Mouse (Mus musculus) hindbrain, embryonic 14.5 days (tissue): Measurements from ENCODE around the gene Acsf2. TPM values are rescaled to one million over a fixed set of nuclear protein-coding genes. Genes with fewer than 3 reads are reported as not detected.
A peak's percentile ranks its signal among the peaks of the same experiment; 100 is the strongest.

Experiments used
- ATAC-seq: fragments of 200-750 bp; cut with Nextera tagmentation; 2 replicates; pipeline ENCODE4 v1.8.0; 2017; ENCODE audit warnings: moderate number of reproducible peaks, mild to moderate bottlenecking, moderate TSS enrichment, moderate library complexity; ENCODE audit not compliant: low FRiP score
- DNase-seq: peaks from one replicate; pipeline ENCODE4 v3.0.0-alpha.2; 2015; ENCODE audit warnings: low spot score
- H3K27ac ChIP-seq: fragments of 300-500 bp; sonication (generic); 2 replicates; pipeline ENCODE4 v1.5.1; 2014; ENCODE audit warnings: mild to moderate bottlenecking, moderate library complexity
- H3K27me3 ChIP-seq: fragments of 300-500 bp; sonication (generic); 2 replicates; pipeline ENCODE4 v1.6.1; 2014; ENCODE audit warnings: mild to moderate bottlenecking, low read length, mixed read lengths; ENCODE audit not compliant: control insufficient read depth, insufficient read depth
- H3K36me3 ChIP-seq: fragments of 300-500 bp; sonication (generic); replicated peaks from 2 replicates; pipeline ENCODE4 v1.6.1; 2014; ENCODE audit not compliant: control insufficient read depth, insufficient read depth
- H3K4me1 ChIP-seq: fragments of 300-500 bp; sonication (generic); replicated peaks from 2 replicates; pipeline ENCODE4 v1.6.1; 2014; ENCODE audit warnings: antibody characterized with exemption, low read length, mixed read lengths; ENCODE audit not compliant: control insufficient read depth, insufficient read depth
- H3K4me2 ChIP-seq: fragments of 300-500 bp; sonication (generic); replicated peaks from 2 replicates; pipeline ENCODE4 v1.6.1; 2014; ENCODE audit warnings: mild to moderate bottlenecking, moderate library complexity
- H3K4me3 ChIP-seq: fragments of 300-500 bp; sonication (generic); replicated peaks from 2 replicates; pipeline ENCODE4 v1.5.1; 2014; ENCODE audit warnings: mild to moderate bottlenecking, low read length
- H3K9ac ChIP-seq: fragments of 300-500 bp; sonication (generic); 2 replicates; pipeline ENCODE4 v1.6.1; 2014
- H3K9me3 ChIP-seq: fragments of 300-500 bp; sonication (generic); 2 replicates; pipeline ENCODE4 v1.6.1; 2016; ENCODE audit warnings: low read length; ENCODE audit not compliant: control insufficient read depth
- WGBS: fragments of 180-500 bp; shearing (Covaris S2); extraction: QIAGEN DNeasy Blood & Tissue Kit; methylation state at CpG from one replicate; pipeline ENCODE4 v1.1.7; 2014; 5-methylcytosine and 5-hydroxymethylcytosine counted together
- polyA plus RNA-seq: library from polyadenylated mRNA; unstranded; fragments of >200 nt; fragmentation: Nextera tagmentation; extraction: Ambion mirVana; gene quantifications from 2 replicates; pipeline ENCODE4 v1.2.1, GENCODE M21; 2014

The Acsf2 gene
- polyA plus RNA-seq, 1 experiment from 2014 or later, result 2.1 TPM

DNA sequence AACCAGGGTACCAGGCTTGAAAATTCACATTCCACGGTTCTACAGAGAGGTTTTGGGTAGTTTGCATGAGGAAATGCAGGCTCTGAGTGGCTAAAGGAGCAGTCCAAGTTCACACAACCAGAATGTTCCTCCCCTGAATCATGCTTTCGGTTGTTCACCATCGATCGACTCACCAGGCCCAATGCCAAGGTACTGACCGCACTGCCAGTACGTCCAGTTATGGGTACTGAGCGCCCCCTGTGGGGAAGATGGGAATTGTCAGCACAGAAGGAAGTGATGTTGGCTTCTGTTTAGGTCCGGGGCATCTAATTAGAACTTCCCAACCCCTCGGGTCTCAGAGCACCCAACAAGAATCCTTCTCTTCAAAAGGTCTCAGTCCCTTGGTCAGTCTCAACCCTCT is 57.7 kb downstream of the Acsf2 start:
- Histone ChIP-seq H3K9me3 (no peaks in the 10 kb centered on the region), H3K36me3 (peaks cover 6% of the 10 kb centered on the region; the same call in 1 of the 2 replicates), H3K4me3 (no peak overlapping the region), H3K27ac (no peak overlapping the region), H3K4me2 (no peak overlapping the region), H3K9ac (no peak overlapping the region), H3K4me1 (peaks cover 5% of the 10 kb centered on the region), H3K27me3 (no peaks in the 10 kb centered on the region)
- DNase-seq (peak; percentile 81), ATAC-seq (no peak)
- 32% methylated on average over 9 of the region's 9 CpGs for WGBS

DNA sequence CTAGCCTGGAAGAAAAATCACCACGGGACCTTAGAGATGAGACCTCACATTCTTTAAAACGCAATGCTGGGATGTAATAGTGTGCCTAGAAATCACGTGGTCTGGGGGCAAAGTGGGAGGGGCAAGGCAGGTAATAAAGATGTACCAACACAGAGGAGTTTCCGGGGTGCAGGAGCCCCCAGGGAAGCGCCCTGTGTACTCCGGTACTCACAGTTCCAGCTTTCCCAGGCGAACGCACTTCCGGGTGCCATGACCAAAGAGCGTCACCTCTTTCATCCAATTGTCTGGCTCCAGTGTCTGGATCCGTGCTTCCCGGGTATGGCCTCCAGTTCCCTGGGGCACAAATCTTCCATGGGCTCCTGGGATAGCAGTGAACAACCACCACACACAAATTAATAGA is 58.3 kb downstream of the Acsf2 start:
- Histone ChIP-seq H3K27ac (no peak overlapping the region), H3K4me3 (no peak overlapping the region), H3K9ac (no peak overlapping the region), H3K36me3 (peaks cover 6% of the 10 kb centered on the region; the same call in 1 of the 2 replicates), H3K4me1 (peaks cover 5% of the 10 kb centered on the region), H3K9me3 (no peaks in the 10 kb centered on the region), H3K27me3 (no peaks in the 10 kb centered on the region), H3K4me2 (no peak overlapping the region)
- ATAC-seq (no peak), DNase-seq (no peak)
- 83% methylated on average over 12 of the region's 12 CpGs for WGBS

DNA sequence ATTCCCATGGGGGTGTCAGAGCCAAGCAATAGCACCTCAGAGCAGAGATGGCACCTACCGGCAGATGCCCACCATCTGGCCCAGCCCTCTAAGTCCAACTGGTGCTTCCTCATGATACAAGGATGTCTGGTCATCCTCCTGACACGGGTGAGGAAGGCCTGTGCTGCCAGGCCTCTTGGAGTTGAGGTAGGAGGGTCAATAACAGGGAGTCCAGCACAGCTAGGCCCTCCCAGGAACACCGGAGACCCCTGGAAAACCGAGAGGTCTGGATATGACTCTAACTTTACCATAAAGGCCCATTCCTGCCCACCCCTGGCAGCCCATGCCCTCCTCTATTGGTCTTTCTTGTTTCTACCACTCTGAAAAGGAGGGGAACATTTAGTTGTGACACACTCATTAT is 59.3 kb downstream of the Acsf2 start:
- no peak for DNase-seq

DNA sequence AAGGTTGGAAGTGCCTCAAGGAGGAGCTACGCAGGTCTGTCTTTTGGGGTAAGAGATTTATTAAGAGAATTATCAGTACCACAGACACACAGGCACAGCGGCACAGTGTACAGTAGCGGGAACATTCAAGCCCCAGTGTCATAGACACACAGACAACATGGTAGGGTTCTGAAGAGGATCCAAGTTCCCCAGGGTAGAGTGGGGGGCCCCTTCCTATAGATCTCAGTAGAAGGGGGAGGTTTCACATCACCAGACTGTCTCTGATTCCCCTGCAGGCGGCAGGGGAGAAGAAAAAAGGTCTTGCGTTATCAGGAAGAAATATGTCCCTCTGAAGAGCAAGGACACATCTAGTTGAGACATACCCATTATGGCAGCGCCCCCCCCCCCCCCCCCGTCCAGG is 61.9 kb downstream of the Acsf2 start:
- Histone ChIP-seq H3K4me2 (no peak overlapping the region), H3K27ac (no peak overlapping the region), H3K27me3 (no peaks in the 10 kb centered on the region), H3K9me3 (no peaks in the 10 kb centered on the region), H3K9ac (no peak overlapping the region), H3K4me3 (no peak overlapping the region), H3K36me3 (peaks cover 6% of the 10 kb centered on the region; the same call in 1 of the 2 replicates), H3K4me1 (no peaks in the 10 kb centered on the region)
- ATAC-seq (no peak), DNase-seq (no peak)
- WGBS, result 84% methylated on average over 6 of the region's 7 CpGs

More for the DNA sequence above, 59.3 kb downstream of the Acsf2 start:
- Histone ChIP-seq H3K4me1 (no peaks in the 10 kb centered on the region), H3K9me3 (no peaks in the 10 kb centered on the region), H3K4me3 (no peak overlapping the region), H3K27ac (no peak overlapping the region), H3K27me3 (no peaks in the 10 kb centered on the region), H3K9ac (no peak overlapping the region), H3K4me2 (no peak overlapping the region), H3K36me3 (peaks cover 6% of the 10 kb centered on the region; the same call in 1 of the 2 replicates)
- ATAC-seq, result no peak
- 91% methylated on average over 4 of the region's 4 CpGs for WGBS

DNA sequence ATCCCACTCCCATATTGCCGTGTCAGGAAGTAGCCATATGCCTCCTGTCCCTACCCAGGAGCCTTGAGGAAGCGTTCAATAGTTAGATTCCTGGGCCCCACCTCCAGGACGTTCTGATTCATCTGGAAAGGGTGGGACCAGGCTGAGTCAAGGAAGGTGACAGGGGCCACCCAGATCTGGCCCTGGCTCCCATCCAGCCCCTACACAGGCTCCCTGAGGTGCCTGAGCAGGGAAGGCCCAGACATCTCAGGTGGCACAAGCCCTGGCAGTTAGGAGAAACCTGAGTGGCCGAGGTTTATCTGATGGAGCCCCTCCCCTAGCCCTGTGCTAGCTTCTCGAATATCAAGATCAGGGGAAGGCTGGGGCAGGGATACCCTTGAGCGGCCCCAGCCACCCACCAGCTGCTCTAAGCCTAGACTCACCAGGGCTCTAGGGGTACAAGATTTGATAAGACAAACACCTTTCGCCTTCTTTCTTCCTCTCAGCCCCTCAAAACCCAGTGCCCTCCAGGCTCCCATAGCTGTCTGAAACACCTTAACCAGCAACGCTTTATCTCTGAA is 62.9 kb downstream of the Acsf2 start:
- Histone ChIP-seq H3K9me3 (no peaks in the 10 kb centered on the region), H3K27ac (no peak overlapping the region), H3K36me3 (peaks cover 6% of the 10 kb centered on the region; the same call in 1 of the 2 replicates), H3K27me3 (no peaks in the 10 kb centered on the region), H3K4me2 (no peak overlapping the region), H3K9ac (no peak overlapping the region), H3K4me1 (no peaks in the 10 kb centered on the region), H3K4me3 (no peak overlapping the region)
- 71% methylated on average over 8 of the region's 8 CpGs for WGBS
- ATAC-seq (no peak), DNase-seq (no peak)

DNA sequence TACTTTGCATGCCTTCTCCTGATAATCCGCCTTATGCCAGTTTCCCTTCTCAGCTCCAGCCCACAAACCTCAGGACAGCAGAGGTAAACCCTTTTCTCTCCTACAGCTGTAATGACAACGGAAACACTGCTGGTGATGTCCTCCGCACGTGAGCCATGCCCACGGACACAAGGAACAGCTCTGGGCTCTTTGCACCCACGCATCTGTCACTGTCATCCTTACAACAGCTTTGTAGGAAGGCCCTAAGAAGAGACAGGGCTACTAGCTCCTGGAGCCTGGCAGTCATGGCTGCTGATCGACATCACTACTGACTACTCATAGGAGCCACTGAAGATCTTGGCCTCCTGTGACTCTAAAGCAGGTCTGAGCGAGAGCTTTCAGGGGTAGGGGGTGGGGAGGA is 68.5 kb downstream of the Acsf2 start:
- DNase-seq, result no peak
- Histone ChIP-seq H3K4me2 (no peak overlapping the region), H3K9ac (no peak overlapping the region), H3K27me3 (no peaks in the 10 kb centered on the region), H3K4me3 (no peak overlapping the region), H3K36me3 (no peaks in the 10 kb centered on the region), H3K27ac (no peak overlapping the region), H3K4me1 (no peaks in the 10 kb centered on the region), H3K9me3 (no peaks in the 10 kb centered on the region)
- WGBS, result 74% methylated on average over 8 of the region's 8 CpGs
- no peak for ATAC-seq

- H3K4me1 ChIP-seq, result no peaks in the 10 kb centered on the region
- DNase-seq, result no peak
- no peak for ATAC-seq
- H3K27ac ChIP-seq, result no peak overlapping the region
- no peaks in the 10 kb centered on the region for H3K9me3 ChIP-seq
- H3K9ac ChIP-seq, result no peak overlapping the region
- no peaks in the 10 kb centered on the region for H3K27me3 ChIP-seq
- WGBS, result 56% methylated on average over 3 of the region's 3 CpGs
- H3K4me3 ChIP-seq, result no peak overlapping the region
- no peak overlapping the region for H3K4me2 ChIP-seq
- no peaks in the 10 kb centered on the region for H3K36me3 ChIP-seq
These were observed 72.8 kb downstream of the Acsf2 start for GRCm38 (mm10) chr11:94528879-94529278.

DNA sequence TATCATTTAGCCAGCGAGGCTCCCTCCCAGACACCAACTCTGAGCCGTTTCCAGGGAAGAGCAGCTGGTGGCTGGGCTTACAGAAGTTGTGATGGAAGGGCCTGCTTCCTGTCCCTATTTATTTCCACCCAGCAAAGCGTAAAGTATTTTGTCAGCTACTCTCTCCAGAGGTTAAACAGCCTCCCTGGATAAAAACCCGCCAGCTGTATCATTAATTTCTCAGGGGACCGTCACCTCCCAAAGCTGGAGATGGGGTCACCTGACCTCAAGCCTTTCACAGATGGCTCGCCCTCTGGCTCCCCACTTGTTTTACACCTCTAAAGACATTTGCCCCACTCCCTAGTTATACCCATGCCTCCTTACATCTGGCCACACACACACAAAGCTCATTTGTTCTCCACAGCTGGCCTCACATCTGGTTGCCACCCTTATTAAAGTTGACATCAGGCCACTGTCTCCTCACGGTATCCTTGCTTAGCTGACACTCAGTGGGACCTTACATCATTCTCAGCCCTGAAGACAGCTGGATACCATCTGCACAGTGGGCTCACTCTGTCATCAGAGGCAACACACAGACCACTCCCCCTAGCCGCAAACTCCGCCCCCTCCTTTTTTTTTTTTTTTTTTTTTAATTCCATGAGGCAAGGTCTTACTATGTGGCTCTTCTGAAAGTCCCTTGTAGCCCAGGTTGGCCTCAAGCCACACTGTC is 75.3 kb downstream of the Acsf2 start:
- H3K4me1 ChIP-seq, result no peaks in the 10 kb centered on the region
- WGBS, result 41% methylated on average over 9 of the region's 9 CpGs
- no peak overlapping the region for H3K27ac ChIP-seq
- no peaks in the 10 kb centered on the region for H3K9me3 ChIP-seq
- DNase-seq (no peak), ATAC-seq (no peak)
- H3K4me2 ChIP-seq, result no peak overlapping the region
- no peak overlapping the region for H3K9ac ChIP-seq
- no peak overlapping the region for H3K4me3 ChIP-seq
- no peaks in the 10 kb centered on the region for H3K27me3 ChIP-seq
- no peaks in the 10 kb centered on the region for H3K36me3 ChIP-seq

- H3K9me3 ChIP-seq, result no peaks in the 10 kb centered on the region
- DNase-seq, result peak; percentile 71
- H3K9ac ChIP-seq, result peak within 1 kb of the TSS; percentile 55
- peak; percentile 74 for ATAC-seq
- H3K4me3 ChIP-seq, result peak within 1 kb of the TSS; percentile 43
- H3K4me1 ChIP-seq, result no peaks in the 10 kb centered on the region
- H3K4me2 ChIP-seq, result peak within 1 kb of the TSS; percentile 79
- H3K27ac ChIP-seq, result peak within 1 kb of the TSS; percentile 3; the same call in 1 of the 2 replicates
- no peaks in the 10 kb centered on the region for H3K36me3 ChIP-seq
- no peaks in the 10 kb centered on the region for H3K27me3 ChIP-seq
- 1% methylated on average over 42 of the region's 42 CpGs for WGBS
These were observed 80.3 kb downstream of the Acsf2 start, which contains the start of gene Mycbpap for GRCm38 (mm10) chr11:94521219-94521843. Gene Mycbpap (minus strand): TSS chr11:94521742.
